Mouse (Mus musculus) forebrain, postnatal 0 days (tissue): ENCODE data around the gene Gm20696. TPM values are rescaled to one million over a fixed set of nuclear protein-coding genes. Genes with fewer than 3 reads are reported as not detected.

Source experiments
- ATAC-seq: fragments of 200-750 bp; cut with Nextera tagmentation; 2 replicates; pipeline ENCODE4 v1.8.0; 2017; ENCODE audit warnings: mild to moderate bottlenecking, moderate library complexity
- DNase-seq: peaks from one replicate; pipeline ENCODE4 v3.0.0-alpha.2; 2015
- H3K27ac ChIP-seq: fragments of 300-500 bp; sonication (generic); 2 replicates; pipeline ENCODE4 v1.5.1; 2014; ENCODE audit warnings: low read depth, mild to moderate bottlenecking, antibody characterized with exemption, low read length, moderate library complexity, mixed read lengths
- H3K27me3 ChIP-seq: fragments of 300-500 bp; sonication (generic); 2 replicates; pipeline ENCODE4 v1.6.1; 2014; ENCODE audit warnings: mild to moderate bottlenecking, low read length, mixed read lengths; ENCODE audit not compliant: insufficient read depth
- H3K36me3 ChIP-seq: fragments of 300-500 bp; sonication (generic); 2 replicates; pipeline ENCODE4 v1.6.1; 2014; ENCODE audit warnings: mild to moderate bottlenecking, moderate library complexity; ENCODE audit not compliant: insufficient read depth
- H3K4me1 ChIP-seq: fragments of 300-500 bp; sonication (generic); 2 replicates; pipeline ENCODE4 v1.6.1; 2014; ENCODE audit warnings: antibody characterized with exemption; ENCODE audit not compliant: insufficient read depth
- H3K4me2 ChIP-seq: fragments of 300-500 bp; sonication (generic); 2 replicates; pipeline ENCODE4 v1.6.1; 2014; ENCODE audit warnings: low read depth, mild to moderate bottlenecking, moderate library complexity
- H3K4me3 ChIP-seq: fragments of 300-500 bp; sonication (generic); 2 replicates; pipeline ENCODE4 v1.5.1; 2014; ENCODE audit warnings: low read depth, low read length, mixed read lengths
- H3K9ac ChIP-seq: fragments of 300-500 bp; sonication (generic); 2 replicates; pipeline ENCODE4 v1.6.1; 2014; ENCODE audit warnings: mild to moderate bottlenecking
- H3K9me3 ChIP-seq: fragments of 300-500 bp; sonication (generic); 2 replicates; pipeline ENCODE4 v1.6.1; 2016; ENCODE audit warnings: low read length
- CTCF ChIP-seq: sonication (generic); IDR thresholded peaks from 2 replicates; pipeline ENCODE4 v1.5.1; 2016; ENCODE audit warnings: antibody characterized with exemption, control low read depth, low read depth
- WGBS: fragments of 180-500 bp; shearing (Covaris S2); extraction: QIAGEN DNeasy Blood & Tissue Kit; methylation state at CpG from one replicate; pipeline ENCODE4 v1.1.7; 2014; 5-methylcytosine and 5-hydroxymethylcytosine counted together
- polyA plus RNA-seq: library from polyadenylated mRNA; unstranded; fragments of >200 nt; fragmentation: Nextera tagmentation; extraction: Ambion mirVana; gene quantifications from 2 replicates; pipeline ENCODE4 v1.2.1, GENCODE M21; 2015
- total RNA-seq: library from RNA; depleted of rRNA; stranded (reverse); fragments of >200 nt; gene quantifications from 2 replicates; pipeline ENCODE4 v1.2.3, GENCODE M21; 2014

Gm20696 gene
- total and polyA plus RNA-seq, 2 experiments from 2014 or later, result 2.2 to 2.6 TPM

- Histone ChIP-seq H3K27ac (no peak overlapping the region), H3K4me3 (no peak overlapping the region), H3K9ac (no peak overlapping the region), H3K36me3 (no peaks in the 10 kb centered on the region), H3K9me3 (no peaks in the 10 kb centered on the region), H3K4me1 (0 out of 2 replicates have a peak, but pooled peaks cover 7% of the 10 kb centered on the region), H3K4me2 (no peak overlapping the region), H3K27me3 (no peaks in the 10 kb centered on the region)
- WGBS, result 97% methylated on average over 5 of the region's 5 CpGs
- no peak for TF ChIP-seq CTCF
- DNase-seq (no peak), ATAC-seq (no peak)
Measured at GRCm38 (mm10) chr6:99388023-99388422, 278.6 kb downstream of the Gm20696 start.

- H3K27ac ChIP-seq, result no peak overlapping the region
- 0 out of 2 replicates have a peak, but pooled peaks cover 7% of the 10 kb centered on the region for H3K4me1 ChIP-seq
- H3K9me3 ChIP-seq, result no peaks in the 10 kb centered on the region
- H3K4me3 ChIP-seq, result no peak overlapping the region
- ATAC-seq (no peak), DNase-seq (no peak)
- WGBS, result 71% methylated on average over 2 of the region's 2 CpGs
- no peak overlapping the region for H3K4me2 ChIP-seq
- H3K27me3 ChIP-seq, result no peaks in the 10 kb centered on the region
- TF ChIP-seq CTCF, result peak; percentile 37
- no peaks in the 10 kb centered on the region for H3K36me3 ChIP-seq
- H3K9ac ChIP-seq, result no peak overlapping the region
Measured at GRCm38 (mm10) chr6:99385059-99385604, 281.5 kb downstream of the Gm20696 start.

GRCm38 (mm10) chr6:99383846-99384472, 282.6 kb downstream of the Gm20696 start:
- DNase-seq, result no peak
- 88% methylated on average over 4 of the region's 4 CpGs for WGBS
- no peak overlapping the region for H3K4me3 ChIP-seq
- H3K4me1 ChIP-seq, result 0 out of 2 replicates have a peak, but pooled peaks cover 7% of the 10 kb centered on the region
- H3K9ac ChIP-seq, result no peak overlapping the region
- H3K27ac ChIP-seq, result peak overlapping the region; percentile 29; the same call in 1 of the 2 replicates
- ATAC-seq, result no peak
- no peak overlapping the region for H3K4me2 ChIP-seq
- TF ChIP-seq CTCF, result no peak
- no peaks in the 10 kb centered on the region for H3K9me3 ChIP-seq
- H3K36me3 ChIP-seq, result no peaks in the 10 kb centered on the region
- no peaks in the 10 kb centered on the region for H3K27me3 ChIP-seq

GRCm38 (mm10) chr6:99380146-99380545, 286.5 kb downstream of the Gm20696 start:
- Histone ChIP-seq H3K27me3 (no peaks in the 10 kb centered on the region), H3K27ac (no peak overlapping the region), H3K9ac (no peak overlapping the region), H3K9me3 (no peaks in the 10 kb centered on the region), H3K4me3 (no peak overlapping the region), H3K4me2 (no peak overlapping the region), H3K36me3 (no peaks in the 10 kb centered on the region), H3K4me1 (peaks cover 20% of the 10 kb centered on the region)
- 92% methylated on average over 5 of the region's 5 CpGs for WGBS
- no peak for ATAC-seq
- DNase-seq, result no peak
- TF ChIP-seq CTCF, result no peak

GRCm38 (mm10) chr6:99378997-99379710, 287.4 kb downstream of the Gm20696 start:
- Histone ChIP-seq H3K9ac (no peak overlapping the region), H3K27ac (no peak overlapping the region), H3K4me2 (no peak overlapping the region), H3K4me3 (no peak overlapping the region), H3K4me1 (peaks cover 20% of the 10 kb centered on the region), H3K9me3 (no peaks in the 10 kb centered on the region), H3K27me3 (no peaks in the 10 kb centered on the region), H3K36me3 (no peaks in the 10 kb centered on the region)
- DNase-seq (no peak), ATAC-seq (no peak)
- WGBS, result 64% methylated on average over 7 of the region's 7 CpGs
- TF ChIP-seq CTCF, result no peak

GRCm38 (mm10) chr6:99377716-99378115, 288.9 kb downstream of the Gm20696 start:
- WGBS, result 39% methylated on average over 4 of the region's 4 CpGs
- no peaks in the 10 kb centered on the region for H3K9me3 ChIP-seq
- no peaks in the 10 kb centered on the region for H3K27me3 ChIP-seq
- ATAC-seq, result no peak
- no peak overlapping the region for H3K4me3 ChIP-seq
- no peak overlapping the region for H3K4me2 ChIP-seq
- no peak overlapping the region for H3K9ac ChIP-seq
- H3K4me1 ChIP-seq, result peaks cover 15% of the 10 kb centered on the region
- no peak overlapping the region for H3K27ac ChIP-seq
- no peak for DNase-seq
- TF ChIP-seq CTCF, result no peak
- no peaks in the 10 kb centered on the region for H3K36me3 ChIP-seq

- no peak for DNase-seq
- Histone ChIP-seq H3K27ac (peak overlapping the region; percentile 55; the same call in 1 of the 2 replicates), H3K4me1 (peaks cover 15% of the 10 kb centered on the region), H3K9ac (no peak overlapping the region), H3K36me3 (no peaks in the 10 kb centered on the region), H3K4me2 (no peak overlapping the region), H3K27me3 (no peaks in the 10 kb centered on the region), H3K4me3 (no peak overlapping the region), H3K9me3 (no peaks in the 10 kb centered on the region)
- no peak for TF ChIP-seq CTCF
- no peak for ATAC-seq
- WGBS, result 64% methylated on average over 2 of the region's 2 CpGs
Measured at GRCm38 (mm10) chr6:99377131-99377530, 289.5 kb downstream of the Gm20696 start.
